Mouse (Mus musculus): ENCODE results near the gene Clint1.

DNA sequence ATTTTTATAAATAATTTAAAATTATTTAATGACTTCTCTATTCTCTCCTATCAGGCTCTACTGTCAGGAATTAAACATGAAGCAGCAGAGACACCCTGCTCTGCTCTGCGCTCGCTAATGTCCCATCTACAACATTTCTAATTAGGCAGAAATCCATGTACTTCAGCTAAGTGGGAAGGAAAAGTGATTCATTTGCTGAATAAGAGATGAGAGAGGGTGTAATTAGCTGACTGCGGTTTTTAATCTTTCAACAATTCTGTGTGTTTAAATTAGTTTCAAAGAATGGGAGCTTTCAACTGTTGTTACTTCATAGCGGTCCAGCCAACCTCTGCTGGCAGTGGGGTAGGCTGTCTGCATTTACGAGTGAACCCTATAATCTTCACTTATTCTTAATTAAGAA lies 58.9 kb downstream of the Clint1 start:
- TF ChIP-seq CTCF (IDR thresholded peaks at IDR 0.05; ENCODE audit: low read depth): no peak
- TF ChIP-seq EP300 (IDR thresholded peaks at IDR 0.05; ENCODE audit: low read depth): no peak

Data from heart, postnatal 0 days (tissue).